Mouse (Mus musculus) testis, adult 2 months (tissue): ENCODE results near the gene Cela2a.

Source experiments
- CTCF ChIP-seq: fragments of 200-500 bp; IDR thresholded peaks from 2 replicates; pipeline ENCODE4 v1.5.1; 2012; ENCODE audit warnings: low read depth, mild to moderate bottlenecking, inconsistent platforms, low read length, moderate library complexity; ENCODE audit not compliant: control insufficient read depth, insufficient read depth, insufficient replicate concordance
- POLR2A ChIP-seq: fragments of 200-500 bp; IDR thresholded peaks from 2 replicates; pipeline ENCODE4 v1.6.1; 2012; ENCODE audit warnings: low read depth, mild to moderate bottlenecking, inconsistent platforms, low read length, moderate library complexity; ENCODE audit not compliant: control insufficient read depth

GRCm38 (mm10) chr4:141781201-141781985, 44.6 kb downstream of the Cela2a start:
- TF ChIP-seq CTCF (no peak), POLR2A (no peak)
